ENCODE assay signal across 12 mouse cellular contexts in the genomic region with DNA sequence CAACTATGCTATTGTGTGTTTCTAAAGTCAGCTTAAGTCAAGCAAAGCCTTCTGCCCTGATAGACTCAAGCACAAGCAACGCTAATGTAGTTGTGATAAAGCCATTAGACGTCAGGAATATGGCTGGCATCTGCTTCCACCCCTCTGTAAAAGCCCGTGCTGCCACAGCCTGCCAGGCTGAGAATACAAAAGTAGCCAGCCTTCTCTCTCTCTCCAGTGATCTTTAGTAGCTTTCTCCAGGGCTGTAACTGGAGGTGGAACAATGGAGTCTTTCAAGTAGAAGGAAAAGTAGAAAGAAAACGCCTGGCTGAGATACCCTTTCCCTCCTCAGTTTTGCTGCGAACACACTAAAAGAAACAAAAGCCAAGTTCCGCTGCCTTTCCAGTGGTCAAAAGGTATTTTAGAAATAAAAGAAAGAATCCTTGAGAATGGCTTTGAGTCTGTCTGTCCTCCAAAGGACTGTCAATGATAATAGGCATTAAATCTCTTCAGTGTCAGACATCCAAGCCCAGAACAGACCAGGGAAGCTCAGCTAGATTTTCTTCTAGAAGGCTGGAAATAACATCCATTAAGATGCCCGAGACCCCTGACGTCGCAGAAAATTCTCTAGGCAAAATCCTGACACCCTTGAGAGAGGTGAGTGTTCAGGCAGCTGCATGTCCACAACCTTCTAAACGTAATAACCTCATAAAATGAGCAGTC.
DNase-seq lines count a peak whose midpoint lies in the region; ATAC-seq lines count a peak whose summit lies in the region.
"Had no signal": no experiment of that assay in that cellular context is flagged by ENCODE, and none has a peak within 500 bp of the region (broad histone marks: within the 10 kb centered on the region; RNA-seq: fewer than 3 reads in every experiment).

No protein-coding gene starts in this region.

- 0 out of 2 replicates have a peak overlapping the region, but pooled peaks have one; percentile 4 for H3K4me2 ChIP-seq in kidney, embryonic 15.5 days
- H3K4me2 ChIP-seq in forebrain, embryonic 14.5 days (ENCODE audit: low read length): peak overlapping the region; percentile 34
- H3K4me2 ChIP-seq in limb, embryonic 12.5 days: peak overlapping the region; percentile 30
- peak overlapping the region; percentile 40 for H3K4me2 ChIP-seq in neural tube, embryonic 15.5 days
- H3K4me2 ChIP-seq in heart, embryonic 11.5 days: no peak overlapping the region

- no peak; the same call in 1 of the 2 replicates for ATAC-seq in kidney, embryonic 15.5 days (replicated peaks; ENCODE audit: low FRiP score)
- ATAC-seq in forebrain, embryonic 14.5 days: peak; percentile 76
- no peak for ATAC-seq in limb, embryonic 12.5 days (ENCODE audit: insufficient number of reproducible peaks, insufficient read depth, low FRiP score, low TSS enrichment, low read depth)
- ATAC-seq in neural tube, embryonic 15.5 days (ENCODE audit: low FRiP score): peak; percentile 71
- no peak for ATAC-seq in heart, embryonic 11.5 days (replicated peaks; ENCODE audit: insufficient number of reproducible peaks, low FRiP score, low TSS enrichment)

- H3K9ac ChIP-seq in kidney, embryonic 15.5 days: no peak overlapping the region
- no peak overlapping the region for H3K9ac ChIP-seq in forebrain, embryonic 14.5 days (ENCODE audit: low read length)
- H3K9ac ChIP-seq in limb, embryonic 12.5 days (replicated peaks): no peak overlapping the region
- no peak overlapping the region for H3K9ac ChIP-seq in neural tube, embryonic 15.5 days (replicated peaks)
- no peak overlapping the region for H3K9ac ChIP-seq in heart, embryonic 11.5 days (ENCODE audit: low read depth, low read length)

- no peak for DNase-seq in kidney, adult 9 months
- DNase-seq in forebrain, embryonic 14.5 days (ENCODE audit: low spot score): peak; percentile 78
- no peak for DNase-seq in frontal cortex, postnatal 14 days (ENCODE audit: low spot score in 2 of 2)
- DNase-seq in gastrocnemius, postnatal 10 days: no peak
- DNase-seq: gastrocnemius, postnatal 25 days; kidney, adult 11 months; right cerebral cortex, adult 18-20 months had no signal

- H3K9me3 ChIP-seq in kidney, embryonic 15.5 days (replicated peaks): no peaks in the 10 kb centered on the region
- H3K9me3 ChIP-seq in forebrain, embryonic 14.5 days (replicated peaks; ENCODE audit: control insufficient read depth, low read length): no peaks in the 10 kb centered on the region
- H3K9me3 ChIP-seq in limb, embryonic 12.5 days: no peaks in the 10 kb centered on the region
- H3K9me3 ChIP-seq in neural tube, embryonic 15.5 days (replicated peaks): no peaks in the 10 kb centered on the region
- no peaks in the 10 kb centered on the region for H3K9me3 ChIP-seq in heart, embryonic 11.5 days (replicated peaks; ENCODE audit: control insufficient read depth, low read length)

- peak overlapping the region; percentile 34; the same call in 1 of the 2 replicates for H3K27ac ChIP-seq in kidney, embryonic 15.5 days
- no peak overlapping the region; the same call in 1 of the 2 replicates for H3K27ac ChIP-seq in forebrain, embryonic 14.5 days (ENCODE audit: low read depth, low read length)
- peak overlapping the region; percentile 26; the same call in 1 of the 2 replicates for H3K27ac ChIP-seq in limb, embryonic 12.5 days
- peak overlapping the region; percentile 71 for H3K27ac ChIP-seq in neural tube, embryonic 15.5 days (replicated peaks)
- no peak overlapping the region for H3K27ac ChIP-seq in heart, embryonic 11.5 days (ENCODE audit: low read depth, low read length)
- H3K27ac ChIP-seq: macrophage had no signal

- H3K4me1 ChIP-seq in kidney, embryonic 15.5 days: peaks cover 34% of the 10 kb centered on the region
- peaks cover 21% of the 10 kb centered on the region for H3K4me1 ChIP-seq in forebrain, embryonic 14.5 days (ENCODE audit: control insufficient read depth, insufficient read depth, low read length)
- H3K4me1 ChIP-seq in limb, embryonic 12.5 days (replicated peaks): peaks cover 17% of the 10 kb centered on the region
- peaks cover 23% of the 10 kb centered on the region for H3K4me1 ChIP-seq in neural tube, embryonic 15.5 days
- H3K4me1 ChIP-seq in heart, embryonic 11.5 days (ENCODE audit: control insufficient read depth, insufficient read depth, low read length): no peaks in the 10 kb centered on the region

- H3K36me3 ChIP-seq in kidney, embryonic 15.5 days: no peaks in the 10 kb centered on the region
- H3K36me3 ChIP-seq in forebrain, embryonic 14.5 days (ENCODE audit: control insufficient read depth, insufficient read depth, low read length): no peaks in the 10 kb centered on the region
- no peaks in the 10 kb centered on the region for H3K36me3 ChIP-seq in limb, embryonic 12.5 days
- no peaks in the 10 kb centered on the region for H3K36me3 ChIP-seq in neural tube, embryonic 15.5 days
- no peaks in the 10 kb centered on the region for H3K36me3 ChIP-seq in heart, embryonic 11.5 days (ENCODE audit: control insufficient read depth, insufficient read depth, low read length)

- H3K4me3 ChIP-seq in kidney, embryonic 15.5 days (replicated peaks): no peak overlapping the region
- no peak overlapping the region for H3K4me3 ChIP-seq in forebrain, embryonic 14.5 days (ENCODE audit: low read depth, low read length)
- no peak overlapping the region for H3K4me3 ChIP-seq in limb, embryonic 12.5 days (replicated peaks)
- H3K4me3 ChIP-seq in neural tube, embryonic 15.5 days (replicated peaks): no peak overlapping the region
- no peak overlapping the region for H3K4me3 ChIP-seq in heart, embryonic 11.5 days (ENCODE audit: low read depth, low read length)

- WGBS in kidney, embryonic 15.5 days: 33% methylated on average over 10 of the region's 10 CpGs
- 4% methylated on average over 10 of the region's 10 CpGs for WGBS in forebrain, embryonic 14.5 days
- 44% methylated on average over 10 of the region's 10 CpGs for WGBS in limb, embryonic 12.5 days
- WGBS in neural tube, embryonic 15.5 days: 7% methylated on average over 10 of the region's 10 CpGs
- 48% methylated on average over 10 of the region's 10 CpGs for WGBS in heart, embryonic 11.5 days (ENCODE audit: insufficient replicate concordance)

- H3K27me3 ChIP-seq in kidney, embryonic 15.5 days: no peaks in the 10 kb centered on the region
- H3K27me3 ChIP-seq in forebrain, embryonic 14.5 days (replicated peaks; ENCODE audit: control insufficient read depth, insufficient read depth, low read length): no peaks in the 10 kb centered on the region
- no peaks in the 10 kb centered on the region for H3K27me3 ChIP-seq in limb, embryonic 12.5 days
- no peaks in the 10 kb centered on the region for H3K27me3 ChIP-seq in neural tube, embryonic 15.5 days (replicated peaks)
- H3K27me3 ChIP-seq in heart, embryonic 11.5 days (ENCODE audit: control insufficient read depth, insufficient read depth, low read length): no peaks in the 10 kb centered on the region

Comparison
In these comparisons a context has a peak if more than half of its experiments do, and no peak if none do; other contexts are left out.
1. ATAC-seq: peak in forebrain, embryonic 14.5 days (single experiment) and neural tube, embryonic 15.5 days (single experiment); none in kidney, embryonic 15.5 days (single experiment), limb, embryonic 12.5 days (single experiment) and heart, embryonic 11.5 days (single experiment).
2. H3K27ac ChIP-seq: peak in kidney, embryonic 15.5 days (single experiment), limb, embryonic 12.5 days (single experiment) and neural tube, embryonic 15.5 days (single experiment); none in forebrain, embryonic 14.5 days (single experiment) and heart, embryonic 11.5 days (single experiment).